Mouse (Mus musculus) limb, embryonic 14.5 days (tissue): ENCODE data around the gene Tceanc. TPM values are rescaled to one million over a fixed set of nuclear protein-coding genes. Genes with fewer than 3 reads are reported as not detected.
A peak's percentile ranks its signal among the peaks of the same experiment; 100 is the strongest.

ENCODE experiments used
- ATAC-seq: fragments of 200-750 bp; cut with Nextera tagmentation; 2 replicates; pipeline ENCODE4 v1.8.0; 2017; ENCODE audit warnings: low read depth, moderate number of reproducible peaks, moderate TSS enrichment; ENCODE audit not compliant: low FRiP score
- DNase-seq: peaks from one replicate; pipeline ENCODE4 v3.0.0-alpha.2; 2015; ENCODE audit warnings: low spot score
- H3K27ac ChIP-seq: fragments of 300-500 bp; sonication (generic); replicated peaks from 2 replicates; pipeline ENCODE4 v1.5.1; 2014; ENCODE audit warnings: low read depth, mild to moderate bottlenecking, low read length, moderate library complexity, mixed read lengths
- H3K27me3 ChIP-seq: fragments of 300-500 bp; sonication (generic); 2 replicates; pipeline ENCODE4 v1.6.1; 2014; ENCODE audit warnings: low read length, mixed read lengths; ENCODE audit not compliant: control insufficient read depth, insufficient read depth
- H3K36me3 ChIP-seq: fragments of 300-500 bp; sonication (generic); 2 replicates; pipeline ENCODE4 v1.6.1; 2014; ENCODE audit warnings: mild to moderate bottlenecking, low read length, moderate library complexity, mixed read lengths; ENCODE audit not compliant: control insufficient read depth, insufficient read depth
- H3K4me1 ChIP-seq: fragments of 300-500 bp; sonication (generic); 2 replicates; pipeline ENCODE4 v1.6.1; 2014; ENCODE audit warnings: antibody characterized with exemption, low read length, mixed read lengths; ENCODE audit not compliant: control insufficient read depth, insufficient read depth
- H3K4me2 ChIP-seq: fragments of 300-500 bp; sonication (generic); replicated peaks from 2 replicates; pipeline ENCODE4 v1.6.1; 2014; ENCODE audit warnings: low read depth, mild to moderate bottlenecking, low read length, moderate library complexity; ENCODE audit not compliant: severe bottlenecking
- H3K4me3 ChIP-seq: fragments of 300-500 bp; sonication (generic); replicated peaks from 2 replicates; pipeline ENCODE4 v1.5.1; 2014; ENCODE audit warnings: low read length
- H3K9ac ChIP-seq: fragments of 300-500 bp; sonication (generic); 2 replicates; pipeline ENCODE4 v1.6.1; 2014; ENCODE audit warnings: mild to moderate bottlenecking, low read depth, low read length, moderate library complexity; ENCODE audit not compliant: severe bottlenecking
- H3K9me3 ChIP-seq: fragments of 300-500 bp; sonication (generic); 2 replicates; pipeline ENCODE4 v1.6.1; 2016; ENCODE audit warnings: low read length; ENCODE audit not compliant: control insufficient read depth
- POLR2A ChIP-seq: fragments of 200-500 bp; IDR thresholded peaks from 2 replicates; pipeline ENCODE4 v1.8.0; 2012; ENCODE audit warnings: inconsistent platforms, mild to moderate bottlenecking, moderate library complexity, borderline replicate concordance; ENCODE audit not compliant: insufficient read depth, insufficient read length; ENCODE audit errors: extremely low read depth
- WGBS: fragments of 180-500 bp; shearing (Covaris S2); extraction: QIAGEN DNeasy Blood & Tissue Kit; methylation state at CpG from one replicate; pipeline ENCODE4 v1.1.7; 2014; 5-methylcytosine and 5-hydroxymethylcytosine counted together
- polyA plus RNA-seq, 2 experiments: library from polyadenylated mRNA; depleted of rRNA in 1 of 2; stranded (reverse) in 1 of 2; unstranded in 1 of 2; fragments of >200 nt; fragmentation: Nextera tagmentation in 1 of 2; extraction: Ambion mirVana in 1 of 2; gene quantifications; 2 replicates each; pipeline versions ENCODE4 v1.2.1 to v1.2.3; 2012 to 2014

The Tceanc gene
- polyA plus RNA-seq, 2 experiments, result 3.9 to 7.3 TPM

DNA sequence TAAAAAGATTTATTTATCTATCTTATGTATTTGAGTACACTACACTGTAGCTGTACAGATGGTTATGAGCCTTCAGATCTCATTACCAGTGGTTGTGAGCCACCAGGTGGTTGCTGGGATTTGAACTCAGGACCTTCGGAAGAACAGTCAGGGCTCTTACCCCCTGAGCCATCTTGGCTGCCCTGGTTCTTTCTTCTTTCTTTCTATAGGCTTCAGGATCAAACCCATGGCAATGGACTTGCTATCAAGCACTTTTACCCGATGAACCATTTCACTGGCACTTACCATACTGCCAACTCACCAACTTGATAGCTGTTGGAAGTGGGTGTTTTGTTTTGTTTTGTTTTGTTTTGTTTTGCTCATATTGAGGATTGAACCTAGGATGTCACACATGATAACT is 23.3 kb downstream of the Tceanc start:
- no peak for TF ChIP-seq POLR2A
- no peak overlapping the region for H3K4me2 ChIP-seq
- no peaks in the 10 kb centered on the region for H3K9me3 ChIP-seq
- no peaks in the 10 kb centered on the region for H3K4me1 ChIP-seq
- no peak overlapping the region for H3K9ac ChIP-seq
- H3K4me3 ChIP-seq, result no peak overlapping the region
- no peaks in the 10 kb centered on the region for H3K36me3 ChIP-seq
- 93% methylated on average over 2 of the region's 2 CpGs for WGBS
- ATAC-seq, result no peak
- H3K27ac ChIP-seq, result no peak overlapping the region
- no peak for DNase-seq
- no peaks in the 10 kb centered on the region for H3K27me3 ChIP-seq

- peak within 1 kb of the TSS; percentile 51 for H3K4me2 ChIP-seq
- H3K9me3 ChIP-seq, result no peaks in the 10 kb centered on the region
- ATAC-seq (peak; percentile 98), DNase-seq (peak; percentile 94)
- WGBS, result 17% methylated on average over 26 of the region's 41 CpGs
- no peaks in the 10 kb centered on the region for H3K4me1 ChIP-seq
- H3K27ac ChIP-seq, result peak within 1 kb of the TSS; percentile 84; the same call in 1 of the 2 replicates
- peak within 1 kb of the TSS; percentile 63 for H3K4me3 ChIP-seq
- peaks cover 4% of the 10 kb centered on the region; the same call in 1 of the 2 replicates for H3K36me3 ChIP-seq
- H3K9ac ChIP-seq, result peak within 1 kb of the TSS; percentile 70
- no peaks in the 10 kb centered on the region for H3K27me3 ChIP-seq
- no peak for TF ChIP-seq POLR2A
Observed at GRCm38 (mm10) chrX:166479365-166479983, 38.9 kb downstream of the Tceanc start, which contains the start of gene Rab9. Gene Rab9, minus strand, starts transcription at chrX:166479867.

- Histone ChIP-seq H3K27ac (peak overlapping the region; percentile 84; the same call in 1 of the 2 replicates), H3K4me1 (no peaks in the 10 kb centered on the region), H3K36me3 (peaks cover 4% of the 10 kb centered on the region; the same call in 1 of the 2 replicates), H3K9ac (peak overlapping the region; percentile 70), H3K4me3 (peak overlapping the region; percentile 63), H3K4me2 (peak overlapping the region; percentile 51), H3K9me3 (no peaks in the 10 kb centered on the region), H3K27me3 (no peaks in the 10 kb centered on the region)
- no peak for DNase-seq
- no peak for TF ChIP-seq POLR2A
- peak; percentile 39 for ATAC-seq
- 25% methylated on average over 28 of the region's 28 CpGs for WGBS
Observed at GRCm38 (mm10) chrX:166478631-166479364, 39.6 kb downstream of the Tceanc start.

DNA sequence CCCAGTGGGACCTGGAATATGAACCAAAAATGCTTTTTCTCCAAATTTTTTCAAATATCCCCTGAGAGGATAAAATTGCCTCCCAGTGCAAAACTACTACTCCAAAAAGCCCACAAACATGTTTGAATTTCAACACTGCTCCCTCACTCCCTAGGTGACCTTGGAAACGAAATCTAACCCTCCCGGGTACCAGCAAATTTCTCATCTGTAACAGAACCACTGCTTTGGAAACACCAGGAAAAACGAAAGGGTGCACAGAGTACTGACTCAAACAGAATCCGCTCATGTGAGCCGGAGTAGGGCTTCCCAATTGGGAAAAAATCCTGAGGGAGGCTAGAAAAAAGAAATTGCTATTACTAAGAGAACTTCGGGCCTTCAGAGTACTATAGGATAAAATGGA is 41.0 kb downstream of the Tceanc start:
- no peaks in the 10 kb centered on the region for H3K9me3 ChIP-seq
- no peak for ATAC-seq
- H3K9ac ChIP-seq, result no peak overlapping the region
- no peak for TF ChIP-seq POLR2A
- WGBS, result 64% methylated on average over 6 of the region's 6 CpGs
- peaks cover 4% of the 10 kb centered on the region; the same call in 1 of the 2 replicates for H3K36me3 ChIP-seq
- H3K27ac ChIP-seq, result peak overlapping the region; percentile 19; the same call in 1 of the 2 replicates
- H3K4me1 ChIP-seq, result no peaks in the 10 kb centered on the region
- H3K4me3 ChIP-seq, result peak overlapping the region; percentile 63
- H3K4me2 ChIP-seq, result peak overlapping the region; percentile 51
- H3K27me3 ChIP-seq, result no peaks in the 10 kb centered on the region
- no peak for DNase-seq

DNA sequence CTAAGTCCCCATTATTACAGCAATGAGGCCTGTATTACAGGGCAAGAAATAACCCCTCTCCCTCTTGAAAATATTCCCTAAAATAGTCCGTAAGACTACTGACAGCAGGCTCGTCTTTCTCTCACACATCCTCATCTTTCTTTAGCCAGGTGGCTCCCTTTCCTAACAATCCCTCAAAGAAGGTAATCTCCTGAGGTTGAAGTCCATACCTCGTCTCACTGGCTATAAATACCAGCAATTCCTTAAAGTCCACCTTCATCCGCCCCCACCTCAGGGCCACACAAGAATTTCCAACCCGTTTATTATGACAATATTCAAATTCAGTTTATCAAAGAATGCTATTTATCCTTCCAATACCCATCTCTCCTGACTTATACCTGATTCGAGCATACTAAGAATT is 45.8 kb downstream of the Tceanc start:
- no peak for TF ChIP-seq POLR2A
- Histone ChIP-seq H3K4me3 (no peak overlapping the region), H3K27ac (no peak overlapping the region), H3K4me1 (no peaks in the 10 kb centered on the region), H3K9ac (no peak overlapping the region), H3K4me2 (no peak overlapping the region), H3K9me3 (no peaks in the 10 kb centered on the region), H3K36me3 (peaks cover 4% of the 10 kb centered on the region), H3K27me3 (no peaks in the 10 kb centered on the region)
- no peak for ATAC-seq
- 78% methylated on average over 6 of the region's 6 CpGs for WGBS
- no peak for DNase-seq
